Mouse (Mus musculus): Measurements from ENCODE around the gene As3mt. TPM values are rescaled to one million over a fixed set of nuclear protein-coding genes. Genes with fewer than 3 reads are reported as not detected.

Gene As3mt
- 100 to 1,000 TPM in 1 of 2 experiments, 10 to 100 TPM in 1; 93.6 to 101 TPM for total RNA-seq (2021)
- long read RNA-seq, experiment 1, transcript As3mt-201 (11 exons, 1,736 nt), result major isoform, 111 of 140 reads
- long read RNA-seq, experiment 1, partial matches to known transcripts, result 19 of 140 reads
- long read RNA-seq, experiment 1, other reads (novel, unspliced or antisense), result 8 of 140 reads
- long read RNA-seq, experiment 2, transcript As3mt-201 (11 exons, 1,736 nt), result major isoform, 25 of 37 reads
- long read RNA-seq, experiment 2, partial matches to known transcripts, result 6 of 37 reads
- long read RNA-seq, experiment 2, other reads (novel, unspliced or antisense), result 5 of 37 reads

DNA sequence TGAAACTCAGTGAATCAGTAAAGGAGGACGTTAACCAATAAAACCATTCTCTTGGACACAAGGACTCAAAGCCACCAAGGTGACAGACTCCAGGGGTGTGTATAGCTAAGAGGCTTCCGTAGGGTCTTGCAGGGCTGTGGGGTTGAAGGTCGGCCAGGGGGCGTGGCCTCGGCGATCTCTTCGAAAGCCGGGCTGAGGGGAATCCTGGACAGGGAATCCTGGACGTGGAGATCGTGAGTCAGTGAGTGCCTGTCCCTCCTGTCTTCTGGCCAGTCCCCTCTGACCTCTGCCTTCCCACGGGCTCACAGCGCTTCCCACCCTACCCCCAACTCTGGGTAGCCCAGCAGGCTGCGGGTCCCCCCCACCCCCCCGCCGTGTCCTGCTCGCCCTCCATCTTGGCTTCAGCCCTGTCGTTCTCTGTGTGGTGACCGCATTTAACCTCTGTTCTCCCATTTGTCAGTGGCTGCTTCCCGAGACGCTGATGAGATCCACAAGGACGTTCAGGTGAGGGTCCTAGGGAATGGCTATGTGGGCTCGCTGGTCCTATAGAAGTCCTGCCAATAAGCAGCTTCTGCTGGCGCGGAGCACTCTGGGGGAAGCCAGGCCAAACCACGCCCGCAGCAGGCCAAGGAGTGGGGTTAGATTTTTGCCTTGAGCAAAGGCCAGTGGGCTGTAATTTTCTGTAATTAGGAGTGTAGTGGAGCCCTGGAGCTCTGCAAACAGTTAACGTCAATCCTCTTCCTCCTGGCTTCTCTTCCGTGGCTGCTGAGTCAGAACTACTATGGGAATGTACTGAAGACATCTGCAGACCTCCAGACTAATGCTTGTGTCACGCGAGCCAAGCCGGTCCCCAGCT is at the start of gene As3mt:
TSS of gene As3mt (plus strand) at position 163 of the 856 bp plus-strand sequence.
- peak; percentile 85 to 92 for DNase-seq

DNA sequence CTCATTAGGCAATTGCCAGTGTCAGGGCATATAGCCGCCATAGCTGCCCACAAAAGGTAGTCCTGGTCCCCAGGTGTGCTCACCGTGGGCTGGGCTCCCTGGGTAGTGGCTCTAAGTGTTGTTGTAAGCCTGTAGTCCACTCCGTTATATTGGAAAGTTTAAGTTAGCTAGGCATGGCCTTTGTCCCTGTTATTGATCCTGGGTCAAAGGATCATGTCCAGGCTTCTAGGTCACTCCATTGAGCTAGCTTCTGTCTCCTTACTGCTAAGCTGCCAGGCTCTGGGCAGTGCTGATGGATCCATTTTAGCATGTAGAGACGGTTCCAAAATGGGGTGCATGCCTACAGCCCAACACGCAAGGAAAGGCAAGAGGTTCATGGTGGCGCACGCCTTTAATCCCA is 48.9 kb upstream of the As3mt start:
- DNase-seq, result no peak

- DNase-seq, result no peak
Observed at GRCm38 (mm10) chr19:46658851-46659250, 48.4 kb upstream of the As3mt start.

- no peak for DNase-seq
Observed at GRCm38 (mm10) chr19:46661511-46661910, 45.7 kb upstream of the As3mt start.

DNA sequence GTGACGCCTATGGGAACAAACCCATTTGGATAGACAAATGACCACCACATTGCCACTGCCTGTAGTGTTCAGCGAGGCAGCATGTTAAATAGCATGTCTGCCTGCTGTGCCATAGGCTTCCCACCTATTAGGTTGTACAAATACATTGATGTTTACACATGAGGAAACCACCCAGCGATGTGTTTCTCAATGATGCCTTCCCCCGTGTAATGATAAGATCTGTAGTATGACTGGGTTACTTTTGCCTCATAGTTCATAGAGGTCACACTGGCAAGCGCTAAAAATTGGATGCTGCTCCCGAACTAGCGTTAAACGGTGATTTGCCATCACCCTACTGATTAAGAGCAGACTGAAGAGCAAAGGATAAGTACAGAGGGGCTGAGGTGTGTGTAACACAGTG is 45.0 kb upstream of the As3mt start:
- DNase-seq, result no peak

DNA sequence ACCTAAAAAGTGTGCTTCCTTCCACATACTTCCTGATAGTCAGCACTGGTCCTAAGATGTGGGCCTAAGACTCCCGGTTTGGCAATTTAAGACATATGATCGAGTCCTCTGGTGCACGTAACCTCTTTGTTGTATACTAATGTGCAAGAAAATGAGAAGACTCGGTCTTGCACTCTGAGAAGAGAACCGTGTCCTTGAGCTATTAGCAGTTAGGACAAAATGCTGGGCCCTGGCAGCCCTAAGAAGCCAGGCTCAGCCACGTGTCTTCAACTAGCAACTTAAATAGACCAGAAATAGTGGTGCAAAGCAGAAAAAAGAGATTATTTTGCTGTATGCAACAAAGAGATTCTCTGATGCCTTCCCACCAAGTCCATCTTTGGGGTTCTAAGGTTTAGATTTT is 44.5 kb upstream of the As3mt start:
- DNase-seq, result no peak

DNA sequence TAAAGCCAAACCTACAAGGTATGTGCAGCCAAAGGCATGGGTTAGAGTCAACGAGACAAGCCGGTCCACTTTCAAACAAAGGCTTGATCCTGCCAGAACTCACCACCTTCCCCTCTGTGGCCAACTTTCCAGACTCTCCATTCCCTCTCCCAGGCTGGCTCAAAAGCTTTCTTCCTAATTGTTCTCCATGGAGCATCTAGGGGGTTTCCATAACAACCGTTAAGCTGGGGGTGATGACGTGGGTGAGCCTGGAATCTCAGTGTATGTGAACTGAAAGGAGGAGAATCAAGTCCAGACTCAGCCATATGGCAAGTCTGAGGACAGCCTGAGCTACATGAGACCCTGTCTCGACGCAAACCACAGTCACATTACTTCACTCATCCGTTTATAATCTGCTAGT is 41.8 kb upstream of the As3mt start:
- DNase-seq, result no peak

DNA sequence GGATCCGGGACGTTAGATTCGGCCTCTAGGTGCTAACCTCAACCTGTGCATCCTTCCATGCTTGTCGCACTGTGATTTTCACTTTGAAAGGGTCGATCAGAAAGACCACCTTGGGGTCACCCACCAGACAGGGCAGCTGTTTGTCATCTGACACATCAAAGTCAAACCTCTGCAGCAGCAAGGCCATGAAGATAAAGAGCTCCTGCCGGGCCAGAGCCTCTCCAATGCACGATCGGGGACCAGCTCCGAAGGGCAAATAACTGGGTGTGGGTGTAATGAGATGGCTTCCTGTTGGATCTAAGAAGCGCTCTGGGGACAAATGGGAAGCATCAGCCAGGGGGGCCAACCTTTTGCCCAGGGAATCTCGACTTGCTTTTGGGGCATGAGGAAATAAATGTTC is 40.0 kb upstream of the As3mt start:
- DNase-seq, result no peak

DNA sequence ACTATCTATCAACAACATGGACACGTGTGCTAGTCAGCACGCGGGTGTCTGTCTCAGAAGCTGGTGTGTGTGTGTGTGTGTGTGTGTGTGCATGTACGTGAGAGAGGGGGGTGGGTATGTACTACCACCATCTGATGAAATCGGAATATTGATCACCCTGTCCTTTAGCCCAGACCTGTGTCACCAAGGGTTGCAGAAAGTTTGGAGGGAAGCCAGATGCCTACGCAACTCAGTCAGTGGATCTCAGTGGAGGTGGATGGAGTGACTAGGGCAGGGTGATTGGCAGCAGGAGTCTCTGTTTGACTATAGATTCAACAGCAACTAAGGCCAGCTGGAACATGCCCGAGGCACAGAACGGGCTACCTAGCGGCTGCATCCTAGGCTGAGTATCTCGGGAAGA is 39.0 kb upstream of the As3mt start:
- peak in 1 of 2 experiments; percentile 40 for DNase-seq

- DNase-seq, result no peak
Observed at GRCm38 (mm10) chr19:46669802-46670201, 37.5 kb upstream of the As3mt start.

- peak; percentile 74 to 85 for DNase-seq
Observed at GRCm38 (mm10) chr19:46670691-46671090, 36.6 kb upstream of the As3mt start.

DNA sequence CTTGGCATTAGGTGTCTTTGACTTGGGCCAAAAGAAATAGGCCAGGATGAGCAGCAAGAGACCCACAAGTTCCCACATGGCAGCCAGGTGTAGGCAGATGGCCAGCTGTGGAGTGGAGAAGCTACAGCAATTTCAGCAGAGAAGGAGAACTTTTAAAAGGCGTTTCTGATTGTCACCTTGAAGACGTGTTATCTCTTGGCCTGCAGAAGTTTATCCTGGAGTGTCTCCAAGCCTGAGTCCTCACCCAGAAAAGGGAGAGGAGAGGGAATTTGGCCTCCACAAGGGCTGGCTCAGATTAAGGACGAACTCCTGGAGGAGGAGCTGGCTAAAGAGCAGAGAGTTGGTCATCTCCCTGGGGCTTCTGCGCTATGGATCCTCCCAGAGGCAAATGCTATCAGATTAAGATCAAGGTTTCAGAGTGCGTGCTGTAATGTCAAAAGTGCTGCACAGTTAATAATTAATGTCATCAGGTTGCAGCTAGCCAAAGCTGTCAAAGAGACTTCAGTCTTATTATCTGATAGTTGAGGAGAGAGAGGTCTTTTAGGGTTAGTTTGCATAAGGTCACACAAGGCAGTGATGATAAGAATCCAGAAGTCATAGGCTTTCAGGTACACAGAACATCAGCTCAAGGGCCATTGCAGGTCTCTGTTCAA is 34.4 kb upstream of the As3mt start, which contains the start of gene Cyp17a1:
TSS of gene Cyp17a1 (minus strand) at position 407 of the 653 bp plus-strand sequence.
- peak; percentile 38 to 62 for DNase-seq

- no peak for DNase-seq
Observed at GRCm38 (mm10) chr19:46675641-46676040, 31.6 kb upstream of the As3mt start.

DNA sequence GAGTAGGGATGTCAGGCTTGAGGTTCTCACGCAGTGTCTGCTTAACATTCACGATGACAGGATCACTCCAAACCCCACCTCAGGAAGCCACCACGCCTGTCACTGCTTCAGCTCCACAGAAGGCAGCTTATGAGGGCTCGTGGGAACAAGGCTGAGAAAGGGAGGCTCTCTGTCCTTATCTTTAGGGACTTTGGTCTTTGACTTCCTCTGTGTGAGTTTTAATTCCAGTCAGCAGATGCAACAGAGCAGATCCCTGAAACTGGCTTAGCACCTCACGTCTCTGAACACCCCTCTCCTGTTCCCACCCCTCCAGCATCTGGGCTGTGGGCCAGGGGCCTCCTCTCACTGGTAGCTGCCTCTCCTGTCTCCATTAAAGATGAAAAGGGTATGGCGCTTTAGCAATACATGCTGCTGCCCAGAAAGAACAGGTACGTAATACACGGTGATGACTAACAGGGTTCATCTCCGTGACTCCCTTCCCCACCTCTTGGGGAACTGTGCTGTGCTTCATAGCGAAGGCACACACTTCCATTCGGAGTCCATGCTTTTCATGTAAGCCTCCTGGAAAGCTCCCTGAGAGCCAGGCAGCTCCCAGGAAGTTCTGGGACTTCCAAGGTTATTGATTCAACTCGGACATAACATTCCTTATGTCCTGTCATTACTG is 27.4 kb upstream of the As3mt start:
- no peak for DNase-seq

- DNase-seq, result peak; percentile 92 to 94
Observed at GRCm38 (mm10) chr19:46689460-46690372, 17.5 kb upstream of the As3mt start, which contains the start of gene Borcs7. Gene Borcs7, plus strand, starts transcription at chr19:46689906.

DNA sequence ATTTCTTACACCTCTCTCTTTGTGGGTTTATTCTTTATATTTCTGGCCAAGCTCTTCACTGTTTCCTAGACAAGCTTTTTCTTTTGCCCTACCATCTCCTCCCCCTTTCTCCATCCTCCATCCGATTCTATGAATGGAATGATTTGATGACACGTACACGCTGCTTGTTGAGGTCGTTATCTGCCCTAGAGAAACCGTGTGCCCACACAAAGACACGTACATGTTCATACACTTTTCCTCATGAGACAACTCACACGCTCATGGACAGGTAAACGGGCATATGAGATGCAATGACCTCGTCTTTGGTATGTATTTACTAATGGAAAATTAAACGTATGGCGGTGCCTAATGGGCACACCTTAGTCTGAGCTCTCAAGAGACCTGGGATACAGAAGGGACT is 16.9 kb upstream of the As3mt start:
- DNase-seq, result no peak

GRCm38 (mm10) chr19:46691078-46691477 is 16.2 kb upstream of the As3mt start:
- no peak for DNase-seq

- DNase-seq, result no peak
Observed at GRCm38 (mm10) chr19:46693146-46693545, 14.1 kb upstream of the As3mt start.

GRCm38 (mm10) chr19:46696482-46696881 is 10.8 kb upstream of the As3mt start:
- DNase-seq, result no peak

- DNase-seq, result no peak
Observed at GRCm38 (mm10) chr19:46696943-46697342, 10.3 kb upstream of the As3mt start.

All from adrenal gland, postnatal 36 days (tissue).